Mouse (Mus musculus) cerebellum, adult 2 months (tissue): ENCODE data around the gene Ptges3. TPM values are rescaled to one million over a fixed set of nuclear protein-coding genes. Genes with fewer than 3 reads are reported as not detected.
A peak's percentile ranks its signal among the peaks of the same experiment; 100 is the strongest.

Experiments
- DNase-seq, 2 experiments: peaks; one replicate each; pipeline ENCODE4 v3.0.0; 2021
- H3K27ac ChIP-seq: fragments of 200-500 bp; 2 replicates; pipeline ENCODE4 v1.5.1; 2012; ENCODE audit warnings: low read length, control low read depth, inconsistent platforms; ENCODE audit not compliant: insufficient read depth
- H3K27me3 ChIP-seq: fragments of 200-500 bp; 2 replicates; pipeline ENCODE4 v1.6.1; 2012; ENCODE audit warnings: inconsistent platforms, mild to moderate bottlenecking, low read length, moderate library complexity; ENCODE audit not compliant: control insufficient read depth, insufficient read depth
- H3K4me1 ChIP-seq: fragments of 200-500 bp; 2 replicates; pipeline ENCODE4 v1.6.1; 2011; ENCODE audit warnings: low read length; ENCODE audit not compliant: control insufficient read depth, insufficient read depth
- H3K4me3 ChIP-seq: fragments of 200-500 bp; replicated peaks from 2 replicates; pipeline ENCODE3; 2011; ENCODE audit warnings: mild to moderate bottlenecking, low read depth, low read length, control low read depth; ENCODE audit not compliant: insufficient read depth
- CTCF ChIP-seq: fragments of 200-500 bp; IDR thresholded peaks from 2 replicates; pipeline ENCODE4 v1.5.1; 2011; ENCODE audit warnings: low read depth, mild to moderate bottlenecking, control low read depth, low read length, moderate library complexity, borderline replicate concordance; ENCODE audit not compliant: insufficient read depth
- POLR2A ChIP-seq: fragments of 200-500 bp; IDR thresholded peaks from 2 replicates; pipeline ENCODE4 v1.6.1; 2011; ENCODE audit warnings: low read length, control low read depth, borderline replicate concordance; ENCODE audit not compliant: insufficient read depth
- WGBS: fragments of 180-500 bp; shearing (Covaris S2); methylation state at CpG from one replicate; pipeline ENCODE4 v1.1.7; 2018; 5-methylcytosine and 5-hydroxymethylcytosine counted together
- polyA plus RNA-seq: library from polyadenylated mRNA; depleted of rRNA; stranded (reverse); fragments of >200 nt; gene quantifications from 2 replicates; pipeline ENCODE4 v1.2.3, GENCODE M21; 2012; rRNA removed

Gene Ptges3
- 69.9 and 75.5 TPM in 2 replicates for polyA plus RNA-seq

DNA sequence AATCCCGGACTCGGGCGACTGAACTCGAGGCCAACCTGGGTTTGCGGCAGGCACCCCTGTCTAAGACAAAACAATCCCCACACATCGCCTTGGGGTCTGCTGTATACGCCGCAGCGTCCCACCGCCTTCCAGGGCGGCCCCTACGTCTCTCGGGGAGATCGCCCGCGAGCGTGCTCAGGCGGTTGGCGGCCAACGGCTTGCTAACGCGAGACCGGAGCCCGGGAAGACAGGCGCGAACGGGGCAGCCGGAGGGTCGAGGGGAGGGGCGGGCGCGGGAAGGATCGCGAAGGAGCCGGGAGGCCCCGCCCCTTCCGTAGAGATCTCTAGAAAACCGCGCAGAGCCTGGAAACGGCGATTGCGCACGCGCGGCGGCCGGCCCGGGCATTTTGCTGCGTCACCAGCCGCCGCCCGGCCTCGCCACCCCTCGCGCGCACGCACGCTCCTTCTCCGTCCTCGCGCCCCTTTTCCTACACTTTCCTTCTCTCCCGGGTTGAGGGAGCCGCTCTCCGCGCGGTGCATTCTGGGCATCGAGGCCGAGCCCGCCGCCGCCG, at the start of gene Ptges3:
TSS of gene Ptges3 (plus strand) at position 354 of the 551 bp plus-strand sequence.
- TF ChIP-seq CTCF (no peak), POLR2A (peak; percentile 58; the same call in 1 of the 2 replicates)
- H3K27me3 ChIP-seq: no peaks in the 10 kb centered on the region
- WGBS: under 1% methylated on average over 72 of the region's 72 CpGs
- peak within 1 kb of the TSS; percentile 97 for H3K4me3 ChIP-seq
- H3K4me1 ChIP-seq: peaks cover 9% of the 10 kb centered on the region; the same call in 1 of the 2 replicates
- peak within 1 kb of the TSS; percentile 96 for H3K27ac ChIP-seq
- DNase-seq: peak; percentile 97 to 98

GRCm38 (mm10) chr10:128009735-128010134, 49.0 kb upstream of the Ptges3 start:
- Histone ChIP-seq H3K27me3 (no peaks in the 10 kb centered on the region), H3K27ac (no peak overlapping the region), H3K4me3 (no peak overlapping the region), H3K4me1 (no peaks in the 10 kb centered on the region)
- no peak for TF ChIP-seq CTCF
- no peak for TF ChIP-seq POLR2A
- 75% methylated on average over 5 of the region's 5 CpGs for WGBS
- no peak for DNase-seq

DNA sequence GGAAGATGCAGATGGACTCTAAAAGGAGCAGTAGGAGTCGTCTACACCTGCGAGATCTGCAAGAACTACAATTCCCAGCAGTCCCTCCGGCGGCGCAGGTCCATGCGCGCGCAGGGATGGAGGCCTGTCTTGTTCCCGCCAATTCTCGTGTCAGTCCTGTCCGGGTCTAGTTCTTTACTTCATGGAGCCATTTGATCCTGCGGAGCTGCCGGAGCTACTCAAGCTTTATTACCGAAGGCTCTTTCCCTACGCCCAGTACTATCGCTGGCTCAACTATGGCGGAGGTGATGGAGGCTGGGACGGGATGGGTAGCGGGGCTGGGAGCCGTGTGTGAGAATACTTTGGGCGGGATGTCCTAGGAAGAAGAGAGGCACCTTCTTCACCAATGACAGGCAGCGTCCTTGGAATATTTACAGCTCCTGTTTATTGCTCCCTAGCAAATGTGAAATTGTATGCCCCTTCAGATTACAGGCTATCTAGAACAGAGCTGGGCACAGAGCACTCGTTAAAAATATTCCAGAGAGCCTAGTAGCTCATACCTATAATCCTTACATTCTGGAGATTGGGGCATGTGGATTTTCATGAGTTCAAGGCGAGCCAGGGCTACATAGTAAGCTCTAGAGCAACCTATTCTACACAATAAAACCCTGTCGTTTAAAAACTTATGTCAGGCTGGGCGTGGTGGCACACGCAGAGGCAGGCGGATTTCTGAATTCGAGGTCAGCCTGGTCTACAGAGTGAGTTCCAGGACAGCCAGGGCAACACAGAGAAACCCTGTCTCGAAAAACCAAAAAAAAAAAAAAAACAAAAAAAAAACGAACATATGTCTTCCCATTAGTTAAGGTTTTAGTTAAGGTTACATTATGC, 43.5 kb upstream of the Ptges3 start, which contains the start of gene Prim1:
TSS of gene Prim1 (plus strand) at position 101 of the 867 bp plus-strand sequence.
- peak; percentile 88 to 89 for DNase-seq
- Histone ChIP-seq H3K4me1 (no peaks in the 10 kb centered on the region), H3K27ac (no peak within 1 kb of the TSS), H3K4me3 (peak within 1 kb of the TSS; percentile 82), H3K27me3 (no peaks in the 10 kb centered on the region)
- TF ChIP-seq POLR2A: peak; percentile 41; the same call in 1 of the 2 replicates
- no peak for TF ChIP-seq CTCF
- WGBS: 2% methylated on average over 31 of the region's 31 CpGs

- WGBS: 98% methylated on average over 5 of the region's 5 CpGs
- TF ChIP-seq CTCF: no peak
- TF ChIP-seq POLR2A: no peak
- no peaks in the 10 kb centered on the region for H3K4me1 ChIP-seq
- DNase-seq: no peak
- H3K27me3 ChIP-seq: no peaks in the 10 kb centered on the region
- no peak overlapping the region for H3K27ac ChIP-seq
- H3K4me3 ChIP-seq: no peak overlapping the region
Observed at GRCm38 (mm10) chr10:128022196-128022595, 36.6 kb upstream of the Ptges3 start.

DNA sequence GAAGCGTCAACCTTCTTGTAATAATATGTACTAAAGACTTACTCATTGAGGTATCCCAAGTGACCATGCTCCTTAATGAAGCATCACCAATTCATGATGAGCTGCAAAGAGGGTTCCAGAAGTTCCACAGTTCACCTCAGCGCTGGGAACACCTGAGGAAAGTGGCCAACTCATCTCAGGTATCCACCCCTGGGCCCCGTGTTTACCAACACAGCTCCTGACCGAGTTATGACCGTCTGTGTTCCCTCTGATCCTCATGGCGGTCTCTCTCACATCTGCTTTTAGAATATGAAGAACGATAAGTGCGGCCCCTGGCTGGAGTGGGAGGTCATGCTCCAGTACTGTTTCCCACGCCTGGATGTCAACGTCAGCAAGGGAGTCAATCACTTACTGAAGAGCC, 35.3 kb upstream of the Ptges3 start:
- H3K27ac ChIP-seq: no peak overlapping the region
- no peaks in the 10 kb centered on the region for H3K4me1 ChIP-seq
- H3K4me3 ChIP-seq: no peak overlapping the region
- no peak for TF ChIP-seq POLR2A
- TF ChIP-seq CTCF: no peak
- WGBS: 94% methylated on average over 10 of the region's 10 CpGs
- H3K27me3 ChIP-seq: no peaks in the 10 kb centered on the region
- no peak for DNase-seq

DNA sequence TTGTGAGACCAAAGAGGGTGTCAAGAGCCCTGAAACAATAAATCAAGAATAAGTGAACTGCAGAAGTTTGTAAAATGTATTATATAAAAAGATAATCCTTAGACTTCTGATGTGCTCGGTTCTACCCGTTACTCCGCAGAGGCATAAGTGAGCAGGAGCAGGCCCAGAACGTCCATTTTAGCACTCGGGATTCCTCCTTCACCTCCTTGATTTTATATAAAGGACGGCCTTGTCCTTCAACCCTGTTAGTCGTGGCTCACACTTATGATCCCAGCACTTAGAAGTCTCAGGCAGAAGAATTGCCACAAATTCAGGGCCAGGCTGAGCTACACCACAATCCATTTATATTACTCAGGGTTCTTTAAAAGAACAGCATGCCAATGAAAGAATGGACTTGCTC, 28.8 kb upstream of the Ptges3 start:
- Histone ChIP-seq H3K27me3 (no peaks in the 10 kb centered on the region), H3K27ac (no peak overlapping the region), H3K4me3 (no peak overlapping the region), H3K4me1 (no peaks in the 10 kb centered on the region)
- 89% methylated on average over 7 of the region's 7 CpGs for WGBS
- DNase-seq: no peak
- no peak for TF ChIP-seq POLR2A
- no peak for TF ChIP-seq CTCF

- Histone ChIP-seq H3K27me3 (no peaks in the 10 kb centered on the region), H3K4me1 (no peaks in the 10 kb centered on the region), H3K27ac (no peak overlapping the region), H3K4me3 (no peak overlapping the region)
- DNase-seq: no peak
- TF ChIP-seq POLR2A (no peak), CTCF (no peak)
- 76% methylated on average over 2 of the region's 2 CpGs for WGBS
Observed at GRCm38 (mm10) chr10:128030860-128031259, 27.9 kb upstream of the Ptges3 start.

DNA sequence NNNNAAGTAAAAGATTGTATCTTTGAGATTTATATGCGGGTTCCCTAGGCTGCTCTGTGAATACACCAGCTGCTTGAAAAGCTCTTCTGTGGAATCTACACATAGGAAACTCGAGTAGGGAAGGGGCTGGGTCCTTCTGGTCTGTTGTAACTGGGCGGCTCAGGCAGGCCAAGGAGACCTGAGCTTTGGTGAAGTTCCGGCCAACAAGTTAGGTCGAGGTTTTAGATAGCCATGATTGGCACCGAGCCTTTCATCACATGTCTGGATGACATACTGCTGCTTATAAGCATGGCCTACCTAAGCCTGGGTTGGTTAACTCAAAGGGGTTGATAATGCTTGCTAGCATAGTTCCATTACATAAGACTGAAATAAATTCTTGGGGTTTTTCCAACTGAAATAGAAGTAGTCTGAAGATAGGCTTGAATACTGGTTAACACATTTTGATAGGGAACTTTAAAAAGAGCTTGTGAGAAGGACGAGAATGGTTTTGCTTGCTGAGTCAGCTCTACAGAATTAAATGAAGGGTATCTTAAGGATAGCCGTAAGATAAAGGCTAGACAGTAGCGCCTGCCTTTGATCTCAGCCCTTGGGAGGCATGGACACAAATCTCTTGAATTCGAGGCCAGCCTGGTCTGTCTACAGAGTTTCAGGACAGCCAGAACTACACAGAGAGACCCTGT, 21.9 kb upstream of the Ptges3 start:
- Histone ChIP-seq H3K27me3 (no peaks in the 10 kb centered on the region), H3K4me3 (peak overlapping the region; percentile 88), H3K4me1 (peaks cover 5% of the 10 kb centered on the region), H3K27ac (no peak overlapping the region)
- TF ChIP-seq CTCF: no peak
- peak; percentile 38 to 44 for DNase-seq
- WGBS: 2% methylated on average over 10 of the region's 10 CpGs
